Mouse (Mus musculus) heart, adult 8-10 months (tissue): ENCODE measurements around the gene Gm20716. TPM values are rescaled to one million over a fixed set of nuclear protein-coding genes. Genes with fewer than 3 reads are reported as not detected.

Source experiments
- DNase-seq: peaks from one replicate; pipeline ENCODE4 v3.0.0; 2022; ENCODE audit warnings: low spot score
- total RNA-seq, 4 experiments: library from RNA; stranded (reverse); gene quantifications; 2 replicates each; pipeline ENCODE4 v1.2.4; 2022

The Gm20716 gene
- 10 to 100 TPM; 16.1 to 23.2 (median 19.1) TPM for total RNA-seq

GRCm38 (mm10) chr2:168230026-168230728 lies at the start of gene Gm20716, which contains the start of the genes Dpm1 and Mocs3:
TSS of gene Gm20716 (minus strand) at chr2:168230364.
TSS of gene Dpm1 (minus strand) at chr2:168230591.
TSS of gene Mocs3 (plus strand) at chr2:168230622.
- DNase-seq: peak; percentile 90

GRCm38 (mm10) chr2:168274374-168274935 lies 44.3 kb upstream of the Gm20716 start:
- DNase-seq: peak; percentile 24

GRCm38 (mm10) chr2:168273387-168273786 lies 43.2 kb upstream of the Gm20716 start:
- DNase-seq: no peak

- DNase-seq: no peak
Observed at GRCm38 (mm10) chr2:168268033-168268432, 37.9 kb upstream of the Gm20716 start.

- DNase-seq: no peak
Observed at GRCm38 (mm10) chr2:168260900-168261299, 30.7 kb upstream of the Gm20716 start.

GRCm38 (mm10) chr2:168260124-168260523 lies 30.0 kb upstream of the Gm20716 start:
- no peak for DNase-seq

- peak; percentile 40 for DNase-seq
Observed at GRCm38 (mm10) chr2:168259046-168259445, 28.9 kb upstream of the Gm20716 start.

- DNase-seq: no peak
Observed at GRCm38 (mm10) chr2:168257188-168257587, 27.0 kb upstream of the Gm20716 start.

- DNase-seq: no peak
Observed at GRCm38 (mm10) chr2:168256506-168256905, 26.3 kb upstream of the Gm20716 start.

GRCm38 (mm10) chr2:168253822-168254221 lies 23.7 kb upstream of the Gm20716 start:
- no peak for DNase-seq

GRCm38 (mm10) chr2:168252639-168253292 lies 22.6 kb upstream of the Gm20716 start:
- no peak for DNase-seq

- peak; percentile 82 for DNase-seq
Observed at GRCm38 (mm10) chr2:168250270-168250669, 20.1 kb upstream of the Gm20716 start.

GRCm38 (mm10) chr2:168248856-168249245 lies 18.7 kb upstream of the Gm20716 start:
- no peak for DNase-seq

GRCm38 (mm10) chr2:168248167-168248855 lies 18.1 kb upstream of the Gm20716 start:
- no peak for DNase-seq

GRCm38 (mm10) chr2:168245571-168245970 lies 15.4 kb upstream of the Gm20716 start:
- DNase-seq: no peak

GRCm38 (mm10) chr2:168243278-168243677 lies 13.1 kb upstream of the Gm20716 start:
- no peak for DNase-seq

- no peak for DNase-seq
Observed at GRCm38 (mm10) chr2:168242841-168243240, 12.7 kb upstream of the Gm20716 start.

- no peak for DNase-seq
Observed at GRCm38 (mm10) chr2:168238335-168238734, 8.2 kb upstream of the Gm20716 start.

GRCm38 (mm10) chr2:168233286-168233685 lies 3.1 kb upstream of the Gm20716 start:
- no peak for DNase-seq

GRCm38 (mm10) chr2:168231471-168231829 lies 1.3 kb upstream of the Gm20716 start:
- no peak for DNase-seq

GRCm38 (mm10) chr2:168230773-168231470 lies 758 bp upstream of the Gm20716 start:
- no peak for DNase-seq
